Mouse (Mus musculus) neural tube, embryonic 10.5 days (tissue): ENCODE results near the gene Ush1c.
"Not testable (repeated sequence)": the region's sequence is repeated elsewhere in the genome, so short reads cannot be mapped to it uniquely, and the experiment has no call there.

ENCODE experiments used
- DNase-seq: peaks from one replicate; pipeline ENCODE4 v3.0.0-alpha.2; 2017; ENCODE audit warnings: low spot score; ENCODE audit errors: extremely low spot score

The Ush1c gene

GRCm38 (mm10) chr7:46204775-46205174 is 33.5 kb downstream of the Ush1c start:
- DNase-seq, result no peak

- peak; percentile 53 for DNase-seq
Observed at GRCm38 (mm10) chr7:46204046-46204471, 34.2 kb downstream of the Ush1c start.

GRCm38 (mm10) chr7:46201649-46202048 is 36.7 kb downstream of the Ush1c start:
- peak; percentile 56 for DNase-seq

- no peak for DNase-seq
Observed at GRCm38 (mm10) chr7:46200021-46200420, 38.3 kb downstream of the Ush1c start.

- DNase-seq, result no peak
Observed at GRCm38 (mm10) chr7:46195356-46195755, 42.9 kb downstream of the Ush1c start.

GRCm38 (mm10) chr7:46184232-46184631 is 54.1 kb downstream of the Ush1c start:
- DNase-seq, result no peak

- peak; percentile 54 for DNase-seq
Observed at GRCm38 (mm10) chr7:46181590-46181989, 56.7 kb downstream of the Ush1c start.

GRCm38 (mm10) chr7:46179431-46180275 is 58.6 kb downstream of the Ush1c start, which contains the start of gene Abcc8:
Gene Abcc8, minus strand, starts transcription at chr7:46180033.
- peak; percentile 40 for DNase-seq

GRCm38 (mm10) chr7:46168980-46169379 is 69.3 kb downstream of the Ush1c start:
- DNase-seq, result not testable (repeated sequence)

- no peak for DNase-seq
Observed at GRCm38 (mm10) chr7:46168402-46168801, 69.9 kb downstream of the Ush1c start.

- DNase-seq, result no peak
Observed at GRCm38 (mm10) chr7:46167901-46168300, 70.4 kb downstream of the Ush1c start.

- no peak for DNase-seq
Observed at GRCm38 (mm10) chr7:46165876-46166275, 72.4 kb downstream of the Ush1c start.

- no peak for DNase-seq
Observed at GRCm38 (mm10) chr7:46162731-46163130, 75.6 kb downstream of the Ush1c start.

- DNase-seq, result no peak
Observed at GRCm38 (mm10) chr7:46162132-46162727, 76.1 kb downstream of the Ush1c start.

- DNase-seq, result no peak
Observed at GRCm38 (mm10) chr7:46161615-46162014, 76.7 kb downstream of the Ush1c start.

- no peak for DNase-seq
Observed at GRCm38 (mm10) chr7:46157746-46158145, 80.6 kb downstream of the Ush1c start.

- no peak for DNase-seq
Observed at GRCm38 (mm10) chr7:46154498-46155488, 83.5 kb downstream of the Ush1c start.

GRCm38 (mm10) chr7:46152819-46153351 is 85.4 kb downstream of the Ush1c start:
- no peak for DNase-seq

- DNase-seq, result no peak
Observed at GRCm38 (mm10) chr7:46147417-46147816, 90.9 kb downstream of the Ush1c start.

GRCm38 (mm10) chr7:46146675-46147308 is 91.5 kb downstream of the Ush1c start:
- no peak for DNase-seq
